Mouse (Mus musculus) hindbrain, embryonic 15.5 days (tissue): Measurements from ENCODE around the gene Tnks1bp1. TPM values are rescaled to one million over a fixed set of nuclear protein-coding genes. Genes with fewer than 3 reads are reported as not detected.

Source experiments
- ATAC-seq: fragments of 200-750 bp; cut with Nextera tagmentation; 2 replicates; pipeline ENCODE4 v1.8.0; 2017; ENCODE audit warnings: low read depth, moderate number of reproducible peaks, moderate TSS enrichment; ENCODE audit not compliant: low FRiP score
- H3K27ac ChIP-seq: fragments of 300-500 bp; sonication (generic); replicated peaks from 2 replicates; pipeline ENCODE4 v1.5.1; 2015; ENCODE audit warnings: mild to moderate bottlenecking, inconsistent platforms
- H3K27me3 ChIP-seq: fragments of 300-500 bp; sonication (generic); 2 replicates; pipeline ENCODE4 v1.6.1; 2015; ENCODE audit warnings: control low read depth, inconsistent platforms
- H3K36me3 ChIP-seq: fragments of 300-500 bp; sonication (generic); 2 replicates; pipeline ENCODE4 v1.6.1; 2015; ENCODE audit warnings: control low read depth, inconsistent platforms
- H3K4me1 ChIP-seq: fragments of 300-500 bp; sonication (generic); replicated peaks from 2 replicates; pipeline ENCODE4 v1.6.1; 2015; ENCODE audit warnings: control low read depth, inconsistent platforms
- H3K4me2 ChIP-seq: fragments of 300-500 bp; sonication (generic); 2 replicates; pipeline ENCODE4 v1.6.1; 2015; ENCODE audit warnings: moderate library complexity, mild to moderate bottlenecking, inconsistent platforms
- H3K4me3 ChIP-seq: fragments of 300-500 bp; sonication (generic); 2 replicates; pipeline ENCODE4 v1.5.1; 2015; ENCODE audit warnings: mild to moderate bottlenecking, inconsistent platforms
- H3K9ac ChIP-seq: fragments of 300-500 bp; sonication (generic); 2 replicates; pipeline ENCODE4 v1.6.1; 2015; ENCODE audit warnings: inconsistent platforms
- H3K9me3 ChIP-seq: fragments of 300-500 bp; sonication (generic); 2 replicates; pipeline ENCODE4 v1.6.1; 2016; ENCODE audit warnings: control low read depth, inconsistent platforms
- WGBS: fragments of 180-500 bp; shearing (Covaris S2); methylation state at CpG from one replicate; pipeline ENCODE4 v1.1.7; 2015; 5-methylcytosine and 5-hydroxymethylcytosine counted together
- polyA plus RNA-seq: library from polyadenylated mRNA; unstranded; fragments of >200 nt; fragmentation: Nextera tagmentation; extraction: Ambion mirVana; gene quantifications from 2 replicates; pipeline ENCODE4 v1.2.1, GENCODE M21; 2015

The Tnks1bp1 gene
- 24.4 and 24.8 TPM in 2 replicates for polyA plus RNA-seq

DNA sequence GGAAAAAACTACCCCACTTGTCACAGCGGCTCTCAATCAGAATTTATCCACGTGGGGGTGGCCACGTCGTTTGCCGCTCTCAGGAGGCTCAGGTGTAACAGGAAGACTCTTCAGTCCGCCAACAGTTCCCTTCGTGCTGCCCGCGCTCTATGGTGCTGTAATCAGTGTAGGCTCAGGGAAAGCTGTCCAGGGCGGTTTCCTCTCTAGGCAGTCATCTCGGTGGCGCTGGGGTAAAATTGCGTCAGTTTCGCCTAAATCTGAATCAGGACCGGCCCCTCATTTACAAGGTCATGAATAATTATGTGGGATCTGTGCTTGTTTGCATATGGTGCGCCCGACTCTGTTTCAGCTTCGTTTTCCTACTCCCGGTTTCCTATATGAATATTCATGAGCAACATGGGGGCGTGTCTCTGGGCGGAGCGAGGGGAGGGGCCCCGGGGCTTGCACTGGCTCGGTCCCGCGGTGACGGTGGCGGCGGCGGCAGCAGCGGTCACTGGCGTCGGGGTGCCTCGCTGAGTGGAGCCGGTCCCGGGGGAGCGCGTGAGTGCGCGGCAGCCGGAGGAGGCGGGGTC is at the start of gene Tnks1bp1:
Gene Tnks1bp1, plus strand, starts transcription at position 427 of the 572 bp plus-strand sequence.
- Histone ChIP-seq H3K9me3 (no peaks in the 10 kb centered on the region), H3K27me3 (no peaks in the 10 kb centered on the region), H3K4me3 (peak within 1 kb of the TSS; percentile 85), H3K27ac (peak within 1 kb of the TSS; percentile 91), H3K4me1 (peaks cover 37% of the 10 kb centered on the region), H3K4me2 (peak within 1 kb of the TSS; percentile 58), H3K36me3 (peaks cover 52% of the 10 kb centered on the region), H3K9ac (peak within 1 kb of the TSS; percentile 73)
- WGBS = under 1% methylated on average over 41 of the region's 42 CpGs
- peak; percentile 90 for ATAC-seq

DNA sequence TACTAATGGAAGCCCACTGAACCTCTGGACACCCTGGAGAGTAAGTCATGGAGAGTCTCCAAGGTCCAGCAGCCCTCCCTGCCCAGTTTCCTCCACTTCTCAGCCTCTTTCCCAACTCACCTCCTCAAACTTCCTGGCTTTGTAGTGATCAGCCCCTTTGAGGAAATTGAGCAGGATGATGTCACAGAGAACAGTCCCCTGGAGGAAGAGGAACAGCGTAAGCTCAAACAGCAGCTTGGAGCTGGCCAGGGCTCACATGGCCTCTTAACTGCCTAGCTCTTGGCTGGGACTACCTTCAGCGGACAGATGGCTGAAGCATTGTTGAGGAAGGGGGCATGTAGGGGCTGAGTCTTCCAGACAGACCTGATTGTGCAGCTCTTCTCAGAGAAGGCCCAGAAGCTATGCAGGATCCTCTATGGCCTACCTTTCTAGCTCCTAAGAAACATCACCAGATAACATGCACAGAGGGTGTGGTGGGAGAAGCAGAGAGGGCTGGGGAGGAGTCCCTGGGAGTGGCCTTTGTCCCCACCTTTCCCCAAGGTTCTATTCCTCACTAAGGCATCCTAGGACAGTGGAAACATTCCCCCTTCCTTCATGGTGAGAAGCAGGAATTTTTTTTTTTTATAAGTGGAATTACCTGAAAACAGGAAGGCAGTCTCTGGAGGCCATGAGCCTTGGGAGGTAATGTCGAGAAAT is 48.2 kb upstream of the Tnks1bp1 start:
- 89% methylated on average over 3 of the region's 3 CpGs for WGBS
- no peak overlapping the region for H3K4me2 ChIP-seq
- no peaks in the 10 kb centered on the region for H3K9me3 ChIP-seq
- H3K27me3 ChIP-seq = no peaks in the 10 kb centered on the region
- no peaks in the 10 kb centered on the region for H3K4me1 ChIP-seq
- ATAC-seq = no peak
- H3K27ac ChIP-seq = no peak overlapping the region
- H3K4me3 ChIP-seq = no peak overlapping the region
- no peak overlapping the region for H3K9ac ChIP-seq
- no peaks in the 10 kb centered on the region for H3K36me3 ChIP-seq

DNA sequence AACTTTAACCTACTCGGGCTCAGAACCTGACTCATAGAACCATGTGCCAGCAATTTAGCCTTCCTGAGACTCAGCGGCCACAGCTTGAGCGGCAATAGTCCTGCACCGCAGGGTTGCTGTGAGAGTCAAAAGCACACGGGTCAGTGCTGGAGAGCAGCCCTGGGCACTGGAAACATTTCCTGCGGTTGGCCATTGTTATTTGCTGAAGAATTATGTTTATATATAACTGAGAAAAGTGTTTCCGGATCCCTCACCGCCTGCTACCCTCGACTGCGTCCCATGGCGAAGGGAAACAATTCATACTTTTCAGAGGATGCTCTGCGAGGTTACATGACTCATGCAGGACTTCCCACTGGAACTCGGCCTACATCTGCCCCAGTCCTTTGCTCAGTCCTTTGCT is 46.3 kb upstream of the Tnks1bp1 start:
- WGBS = 66% methylated on average over 13 of the region's 13 CpGs
- no peak overlapping the region for H3K9ac ChIP-seq
- ATAC-seq = no peak; the same call in 1 of the 2 replicates

DNA sequence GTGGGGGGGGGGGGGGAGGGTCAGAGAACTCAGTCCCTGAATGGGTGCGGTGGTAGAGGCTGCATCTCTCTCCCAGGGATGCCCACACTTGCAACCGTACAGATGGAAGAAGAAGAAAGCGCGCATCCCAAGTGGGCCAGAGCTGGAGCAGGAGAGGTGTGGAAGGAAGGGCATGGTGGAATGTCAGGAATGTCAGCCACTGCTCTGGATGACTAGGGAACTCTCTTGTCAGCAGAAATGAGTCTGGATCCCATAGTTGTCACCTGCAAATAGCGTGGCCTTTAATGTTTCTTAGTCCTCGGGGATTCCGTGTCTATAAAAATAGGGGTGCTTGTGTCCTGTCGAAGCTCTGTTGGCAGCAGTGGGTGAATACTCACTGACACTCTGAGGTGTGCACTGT is 45.2 kb upstream of the Tnks1bp1 start:
- Histone ChIP-seq H3K9me3 (no peaks in the 10 kb centered on the region), H3K4me2 (no peak overlapping the region), H3K27me3 (no peaks in the 10 kb centered on the region), H3K36me3 (no peaks in the 10 kb centered on the region), H3K4me3 (no peak overlapping the region), H3K27ac (no peak overlapping the region), H3K4me1 (no peaks in the 10 kb centered on the region), H3K9ac (no peak overlapping the region)
- ATAC-seq = no peak
- 88% methylated on average over 8 of the region's 8 CpGs for WGBS

More for the DNA sequence above, 46.3 kb upstream of the Tnks1bp1 start:
- Histone ChIP-seq H3K4me3 (no peak overlapping the region), H3K4me1 (no peaks in the 10 kb centered on the region), H3K4me2 (no peak overlapping the region), H3K27ac (no peak overlapping the region), H3K27me3 (no peaks in the 10 kb centered on the region), H3K36me3 (no peaks in the 10 kb centered on the region), H3K9me3 (no peaks in the 10 kb centered on the region)

DNA sequence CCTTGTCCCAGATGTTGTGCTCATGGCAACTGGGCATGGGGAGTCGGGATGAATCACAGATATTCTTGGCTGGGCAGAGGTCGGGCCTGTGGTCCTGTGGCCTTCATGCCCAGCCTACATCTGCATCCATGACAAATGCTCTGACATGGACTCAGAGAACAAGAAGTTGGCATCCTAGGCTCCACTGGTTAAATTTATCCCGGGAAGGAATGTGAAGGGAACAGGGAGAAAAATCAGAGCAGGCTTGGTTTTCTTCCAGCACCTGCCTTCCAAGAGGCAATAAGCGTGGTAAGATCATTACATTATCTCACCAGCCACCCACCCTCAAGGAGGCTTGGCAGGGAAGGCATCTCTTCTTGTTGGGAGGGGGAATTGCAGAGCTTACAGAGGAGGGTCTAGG is 43.5 kb upstream of the Tnks1bp1 start:
- Histone ChIP-seq H3K27me3 (no peaks in the 10 kb centered on the region), H3K4me1 (no peaks in the 10 kb centered on the region)

DNA sequence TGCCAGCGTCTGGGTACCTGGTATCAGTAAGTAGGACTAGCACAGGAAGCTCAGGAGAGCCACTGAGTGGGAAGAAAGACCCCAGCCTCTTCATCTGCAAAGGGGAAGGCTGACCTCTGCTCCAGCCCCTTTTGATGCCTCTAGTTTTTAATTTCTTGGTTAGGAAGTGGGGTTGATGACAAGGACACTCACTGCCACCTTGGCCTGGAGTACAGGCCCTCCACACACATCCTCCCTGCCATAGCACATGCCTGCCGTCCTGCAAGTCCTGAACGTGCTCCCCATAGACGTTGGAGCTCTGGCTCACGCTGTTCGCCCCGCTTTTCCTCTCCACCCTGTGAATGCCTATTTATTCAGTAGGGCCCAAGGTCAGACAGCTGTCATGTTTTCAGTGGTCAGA is 41.2 kb upstream of the Tnks1bp1 start:
- ATAC-seq = no peak
- Histone ChIP-seq H3K9me3 (no peaks in the 10 kb centered on the region), H3K9ac (no peak overlapping the region), H3K4me3 (no peak overlapping the region), H3K27me3 (no peaks in the 10 kb centered on the region), H3K36me3 (no peaks in the 10 kb centered on the region), H3K4me1 (no peaks in the 10 kb centered on the region), H3K4me2 (no peak overlapping the region), H3K27ac (no peak overlapping the region)
- 77% methylated on average over 7 of the region's 7 CpGs for WGBS

More for the DNA sequence above, 43.5 kb upstream of the Tnks1bp1 start:
- 80% methylated on average over 4 of the region's 4 CpGs for WGBS
- Histone ChIP-seq H3K9ac (no peak overlapping the region), H3K4me3 (no peak overlapping the region), H3K36me3 (no peaks in the 10 kb centered on the region), H3K27ac (no peak overlapping the region), H3K4me2 (no peak overlapping the region), H3K9me3 (no peaks in the 10 kb centered on the region)
- ATAC-seq = no peak

DNA sequence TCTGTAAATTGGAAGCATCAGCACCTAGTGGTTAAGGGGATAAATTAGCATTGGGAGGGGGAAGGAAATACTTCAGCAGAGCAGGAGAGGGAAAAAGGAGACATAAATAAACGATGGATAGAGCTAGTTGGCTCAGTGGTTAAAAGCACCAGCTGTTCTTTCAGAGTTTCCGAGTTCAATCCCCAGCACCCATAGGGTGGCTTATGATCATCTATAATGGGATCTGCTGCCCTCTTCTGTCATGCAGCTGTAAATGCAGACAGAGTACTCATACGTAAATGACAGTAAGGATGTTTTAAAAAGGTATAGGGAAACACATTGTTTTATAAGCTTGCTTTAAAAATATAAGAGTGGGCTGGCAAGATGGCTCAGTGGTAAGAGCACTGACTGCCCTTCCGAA is 40.1 kb upstream of the Tnks1bp1 start:
- no peak for ATAC-seq
- no peak overlapping the region for H3K4me3 ChIP-seq
- no peaks in the 10 kb centered on the region for H3K27me3 ChIP-seq
- peaks cover 6% of the 10 kb centered on the region; the same call in 1 of the 2 replicates for H3K4me1 ChIP-seq
- no peaks in the 10 kb centered on the region for H3K9me3 ChIP-seq
- H3K27ac ChIP-seq = no peak overlapping the region
- no peaks in the 10 kb centered on the region for H3K36me3 ChIP-seq
- H3K4me2 ChIP-seq = no peak overlapping the region
- no peak overlapping the region for H3K9ac ChIP-seq
- WGBS = 21% methylated on average over 4 of the region's 4 CpGs

DNA sequence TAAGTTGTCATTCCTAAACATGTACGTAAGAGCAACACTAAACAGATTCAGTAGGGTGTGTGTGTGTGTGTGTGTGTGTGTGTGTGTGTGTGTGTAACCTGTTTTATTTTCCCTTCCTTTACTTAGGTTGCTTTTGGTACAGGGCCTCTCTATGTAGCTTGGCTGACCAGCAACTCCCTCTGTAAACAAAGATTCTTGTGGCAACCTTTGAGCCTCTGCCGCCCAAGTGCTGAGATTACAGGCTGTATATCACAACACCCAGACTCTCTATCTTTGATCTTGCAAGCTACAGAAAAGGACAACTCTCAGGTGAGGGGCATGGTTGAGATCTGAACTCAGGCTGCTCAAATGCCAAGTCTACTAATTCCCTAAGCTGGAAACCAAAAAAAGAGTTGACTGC is 38.6 kb upstream of the Tnks1bp1 start:
- Histone ChIP-seq H3K27me3 (no peaks in the 10 kb centered on the region), H3K36me3 (no peaks in the 10 kb centered on the region)
- WGBS = 82% methylated on average over 2 of the region's 2 CpGs

DNA sequence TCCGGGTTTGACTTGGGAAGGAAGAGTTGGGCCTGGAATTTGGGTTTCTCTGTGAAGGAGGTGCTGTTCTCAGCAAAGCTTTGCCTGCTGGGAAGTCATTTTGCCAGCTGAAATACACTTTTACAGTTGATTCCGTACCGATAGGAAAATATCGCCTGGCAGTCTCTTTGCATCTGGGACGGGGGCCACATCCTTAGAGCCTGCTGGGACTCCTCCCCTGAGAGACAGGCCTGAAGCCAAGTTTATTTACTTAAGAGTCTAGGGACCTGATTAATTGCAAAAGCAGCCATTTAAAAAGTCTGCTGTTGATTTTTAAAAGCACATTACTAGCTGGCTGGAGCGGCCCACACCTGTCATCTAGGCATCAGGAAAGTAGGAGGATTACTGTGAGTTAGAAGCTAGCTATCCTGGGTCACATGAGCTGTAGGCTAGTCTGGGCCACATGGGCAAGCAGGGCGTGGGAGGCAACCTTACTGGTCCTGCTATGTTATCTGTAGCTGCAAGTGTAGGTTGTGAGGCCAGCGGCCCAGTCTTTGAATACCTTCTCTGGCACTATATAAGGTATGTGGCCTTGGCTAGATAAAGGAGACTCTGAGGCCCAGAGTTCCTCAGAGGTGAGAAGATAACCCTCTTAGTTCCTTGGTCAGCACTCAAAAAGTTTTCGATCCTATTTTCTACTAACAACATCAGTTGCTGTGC is 35.8 kb upstream of the Tnks1bp1 start:
- no peak for ATAC-seq
- Histone ChIP-seq H3K27me3 (no peaks in the 10 kb centered on the region), H3K9ac (no peak overlapping the region), H3K4me3 (no peak overlapping the region), H3K27ac (no peak overlapping the region), H3K4me2 (no peak overlapping the region), H3K36me3 (no peaks in the 10 kb centered on the region), H3K9me3 (no peaks in the 10 kb centered on the region), H3K4me1 (peaks cover 6% of the 10 kb centered on the region; the same call in 1 of the 2 replicates)
- WGBS = 73% methylated on average over 9 of the region's 9 CpGs

More for the DNA sequence above, 38.6 kb upstream of the Tnks1bp1 start:
- Histone ChIP-seq H3K4me1 (peaks cover 6% of the 10 kb centered on the region; the same call in 1 of the 2 replicates), H3K9ac (no peak overlapping the region), H3K9me3 (no peaks in the 10 kb centered on the region), H3K4me2 (no peak overlapping the region), H3K27ac (no peak overlapping the region), H3K4me3 (no peak overlapping the region)
- ATAC-seq = no peak

DNA sequence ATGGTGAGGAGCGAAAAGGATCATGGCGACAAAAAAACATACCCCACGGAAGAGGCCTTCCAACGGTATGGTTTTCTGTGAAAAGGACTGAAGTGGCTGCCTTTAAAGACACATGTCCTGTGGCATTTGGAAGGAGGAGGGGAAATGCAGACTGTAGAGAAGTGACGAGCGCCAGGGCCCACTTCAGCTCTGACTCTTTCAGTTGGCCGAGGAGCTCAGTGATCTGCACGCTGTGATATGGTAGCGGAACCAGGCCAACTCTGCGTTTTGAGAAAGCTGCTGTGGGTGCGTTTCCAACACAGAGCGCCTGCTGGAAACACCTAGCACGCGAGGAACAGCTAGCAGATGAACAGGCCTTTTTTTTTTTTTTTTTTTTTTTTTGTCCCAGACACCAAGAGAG is 35.1 kb upstream of the Tnks1bp1 start:
- 92% methylated on average over 14 of the region's 14 CpGs for WGBS
- Histone ChIP-seq H3K36me3 (no peaks in the 10 kb centered on the region), H3K9ac (no peak overlapping the region), H3K4me3 (no peak overlapping the region), H3K27ac (no peak overlapping the region), H3K4me1 (peaks cover 6% of the 10 kb centered on the region; the same call in 1 of the 2 replicates), H3K4me2 (no peak overlapping the region), H3K9me3 (no peaks in the 10 kb centered on the region), H3K27me3 (no peaks in the 10 kb centered on the region)
- no peak for ATAC-seq

DNA sequence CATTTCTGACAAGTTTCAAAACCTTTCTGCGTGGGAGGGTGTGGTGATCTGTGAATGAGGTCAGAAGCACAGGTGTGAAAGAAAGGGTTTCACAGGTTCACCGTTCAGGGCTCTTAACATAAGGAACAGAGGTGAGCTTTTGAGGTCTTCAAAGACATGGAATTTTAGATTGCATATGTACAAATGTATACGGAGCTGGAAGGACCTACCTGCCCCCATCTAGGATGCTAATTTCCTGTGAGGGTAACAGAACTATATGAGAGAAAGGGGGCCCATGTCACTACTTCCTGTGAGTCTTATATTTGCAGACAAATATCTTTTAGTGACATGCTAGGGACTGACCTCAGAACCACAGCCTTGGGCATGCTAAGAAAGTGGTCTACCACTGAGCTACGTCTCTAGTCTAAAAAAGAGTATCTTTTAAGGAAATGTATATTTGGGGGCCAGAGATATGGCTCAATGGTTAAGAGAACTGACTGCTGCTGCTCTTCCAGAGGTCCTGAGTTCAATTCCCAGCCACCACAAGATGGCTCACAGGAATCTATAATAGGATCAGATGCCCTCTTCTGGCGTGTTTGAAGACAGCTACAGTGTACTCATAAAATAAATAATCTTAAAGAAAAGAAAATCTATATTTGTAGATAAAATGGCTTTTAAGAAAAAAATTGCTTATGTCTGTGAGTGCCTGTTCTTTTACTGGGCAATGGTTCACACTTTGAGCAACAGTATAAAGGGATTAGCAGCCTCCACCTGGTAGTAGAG is 33.8 kb upstream of the Tnks1bp1 start:
- Histone ChIP-seq H3K27me3 (no peaks in the 10 kb centered on the region), H3K4me1 (peaks cover 6% of the 10 kb centered on the region; the same call in 1 of the 2 replicates), H3K27ac (no peak overlapping the region), H3K9ac (no peak overlapping the region), H3K4me3 (no peak overlapping the region), H3K36me3 (no peaks in the 10 kb centered on the region), H3K9me3 (no peaks in the 10 kb centered on the region), H3K4me2 (no peak overlapping the region)
- WGBS = 91% methylated on average over 5 of the region's 5 CpGs
- ATAC-seq = no peak
